Mouse (Mus musculus) olfactory bulb, adult 2 months (tissue): ENCODE measurements around the gene Rnf11.

ENCODE experiments used
- CTCF ChIP-seq: fragments of 200-500 bp; IDR thresholded peaks from 2 replicates; pipeline ENCODE4 v1.5.1; 2012; ENCODE audit warnings: low read depth, mild to moderate bottlenecking, low read length, moderate library complexity; ENCODE audit not compliant: insufficient read depth
- POLR2A ChIP-seq: fragments of 200-500 bp; IDR thresholded peaks from 2 replicates; pipeline ENCODE4 v1.6.1; 2012; ENCODE audit warnings: mild to moderate bottlenecking, low read depth, low read length, moderate library complexity; ENCODE audit not compliant: insufficient read depth

DNA sequence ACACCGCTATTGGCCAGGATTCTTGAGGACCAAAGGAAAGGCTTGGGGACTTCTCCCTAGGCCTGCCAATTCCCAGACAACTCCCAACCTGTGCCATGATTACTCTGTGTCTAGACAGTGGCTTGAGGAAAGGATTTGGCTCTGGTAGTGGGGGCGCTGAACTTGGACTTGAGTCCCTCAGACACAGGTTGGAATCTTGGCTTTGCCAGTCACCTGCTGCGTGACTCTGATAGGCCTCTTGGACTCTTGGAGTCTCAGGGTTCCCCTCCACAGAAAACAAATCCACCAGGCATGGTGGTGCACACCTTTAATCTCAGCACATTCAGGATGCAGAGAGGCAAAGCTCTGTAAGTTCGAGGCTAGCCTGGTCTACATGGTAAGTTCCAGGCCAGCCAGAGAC is 65.0 kb downstream of the Rnf11 start:
- TF ChIP-seq POLR2A (no peak), CTCF (no peak)
